Mouse (Mus musculus): ENCODE data around the gene Ptgr2. TPM values are rescaled to one million over a fixed set of nuclear protein-coding genes. Genes with fewer than 3 reads are reported as not detected.
"Not testable (repeated sequence)": the region's sequence is repeated elsewhere in the genome, so short reads cannot be mapped to it uniquely, and the experiment has no call there.

Ptgr2 gene
- polyA plus RNA-seq, 1 experiment from 2014 or later = 79.0 TPM

GRCm38 (mm10) chr12:84358699-84359098, 73.7 kb downstream of the Ptgr2 start:
- H3K27ac ChIP-seq (replicated peaks in 1 of 2; ENCODE audit: control insufficient read depth in 1 of 2, insufficient read depth in 1 of 2, low read depth in 2 of 2, low read length in 2 of 2); H3K4me3 ChIP-seq (ENCODE audit: control insufficient read depth in 1 of 2, insufficient read depth in 1 of 2, low read depth in 1 of 2, low read length in 2 of 2); H3K27me3 ChIP-seq (ENCODE audit: control insufficient read depth, insufficient read depth, low read length); H3K9me3 ChIP-seq (ENCODE audit: control insufficient read depth, low read length); H3K4me2 ChIP-seq (ENCODE audit: low read length); ATAC-seq (ENCODE audit: insufficient number of reproducible peaks, insufficient read depth, low FRiP score, low read depth); H3K9ac ChIP-seq (ENCODE audit: low read length): not testable (repeated sequence)
- 68% methylated on average over 2 of the region's 2 CpGs for WGBS
- Histone ChIP-seq H3K36me3 (ENCODE audit: control insufficient read depth, insufficient read depth, low read length) (peaks cover 38% of the 10 kb centered on the region), H3K4me1 (ENCODE audit: control insufficient read depth in 2 of 2, insufficient read depth in 2 of 2, low read length in 2 of 2) (peaks cover 0 to 22% of the 10 kb centered on the region in 2 experiments; a peak in 2 of 4 replicates)

GRCm38 (mm10) chr12:84361555-84362489, 76.8 kb downstream of the Ptgr2 start, which contains the start of the genes Coq6 and Fam161b:
Coq6 (plus strand) TSS chr12:84361657.
Fam161b (minus strand) TSS chr12:84361833.
- Histone ChIP-seq H3K27ac (replicated peaks in 1 of 2; ENCODE audit: control insufficient read depth in 1 of 2, insufficient read depth in 1 of 2, low read depth in 2 of 2, low read length in 2 of 2) (peak within 1 kb of the TSS; percentile 77 to 78), H3K36me3 (ENCODE audit: control insufficient read depth, insufficient read depth, low read length) (peaks cover 8% of the 10 kb centered on the region), H3K4me1 (ENCODE audit: control insufficient read depth in 2 of 2, insufficient read depth in 2 of 2, low read length in 2 of 2) (peaks cover 8 to 32% of the 10 kb centered on the region in 2 experiments), H3K9ac (ENCODE audit: low read length) (peak within 1 kb of the TSS; percentile 93), H3K4me3 (ENCODE audit: control insufficient read depth in 1 of 2, insufficient read depth in 1 of 2, low read depth in 1 of 2, low read length in 2 of 2) (peak within 1 kb of the TSS; percentile 91 to 99), H3K27me3 (ENCODE audit: control insufficient read depth, insufficient read depth, low read length) (no peaks in the 10 kb centered on the region), H3K4me2 (ENCODE audit: low read length) (peak within 1 kb of the TSS; percentile 93), H3K9me3 (ENCODE audit: control insufficient read depth, low read length) (no peaks in the 10 kb centered on the region)
- under 1% methylated on average over 51 of the region's 51 CpGs for WGBS
- ATAC-seq (ENCODE audit: insufficient number of reproducible peaks, insufficient read depth, low FRiP score, low read depth) = peak; percentile 96

- peak overlapping the region; percentile 93 for H3K9ac ChIP-seq (ENCODE audit: low read length)
- no peak for ATAC-seq (ENCODE audit: insufficient number of reproducible peaks, insufficient read depth, low FRiP score, low read depth)
- WGBS = 40% methylated on average over 2 of the region's 2 CpGs
- no peak overlapping the region for H3K27ac ChIP-seq (replicated peaks in 1 of 2; ENCODE audit: control insufficient read depth in 1 of 2, insufficient read depth in 1 of 2, low read depth in 2 of 2, low read length in 2 of 2)
- peaks cover 12% of the 10 kb centered on the region for H3K36me3 ChIP-seq (ENCODE audit: control insufficient read depth, insufficient read depth, low read length)
- no peaks in the 10 kb centered on the region for H3K27me3 ChIP-seq (ENCODE audit: control insufficient read depth, insufficient read depth, low read length)
- no peaks in the 10 kb centered on the region for H3K9me3 ChIP-seq (ENCODE audit: control insufficient read depth, low read length)
- peak overlapping the region in 1 of 2 experiments; percentile 91; a peak in 2 of 4 replicates for H3K4me3 ChIP-seq (ENCODE audit: control insufficient read depth in 1 of 2, insufficient read depth in 1 of 2, low read depth in 1 of 2, low read length in 2 of 2)
- peaks cover 8 to 32% of the 10 kb centered on the region in 2 experiments for H3K4me1 ChIP-seq (ENCODE audit: control insufficient read depth in 2 of 2, insufficient read depth in 2 of 2, low read length in 2 of 2)
- H3K4me2 ChIP-seq (ENCODE audit: low read length) = peak overlapping the region; percentile 93
Observed at GRCm38 (mm10) chr12:84362872-84363271, 77.8 kb downstream of the Ptgr2 start.

GRCm38 (mm10) chr12:84364291-84364690, 79.3 kb downstream of the Ptgr2 start:
- no peaks in the 10 kb centered on the region for H3K27me3 ChIP-seq (ENCODE audit: control insufficient read depth, insufficient read depth, low read length)
- H3K4me1 ChIP-seq (ENCODE audit: control insufficient read depth in 2 of 2, insufficient read depth in 2 of 2, low read length in 2 of 2) = peaks cover 8 to 32% of the 10 kb centered on the region in 2 experiments
- 0 out of 2 replicates have a peak overlapping the region, but pooled peaks have one; percentile 1 for H3K4me2 ChIP-seq (ENCODE audit: low read length)
- WGBS = 69% methylated on average over 9 of the region's 9 CpGs
- no peak overlapping the region for H3K4me3 ChIP-seq (ENCODE audit: control insufficient read depth in 1 of 2, insufficient read depth in 1 of 2, low read depth in 1 of 2, low read length in 2 of 2)
- H3K9ac ChIP-seq (ENCODE audit: low read length) = no peak overlapping the region
- no peak overlapping the region for H3K27ac ChIP-seq (replicated peaks in 1 of 2; ENCODE audit: control insufficient read depth in 1 of 2, insufficient read depth in 1 of 2, low read depth in 2 of 2, low read length in 2 of 2)
- no peak for ATAC-seq (ENCODE audit: insufficient number of reproducible peaks, insufficient read depth, low FRiP score, low read depth)
- peaks cover 26% of the 10 kb centered on the region for H3K36me3 ChIP-seq (ENCODE audit: control insufficient read depth, insufficient read depth, low read length)
- H3K9me3 ChIP-seq (ENCODE audit: control insufficient read depth, low read length) = no peaks in the 10 kb centered on the region

- Histone ChIP-seq H3K9ac (ENCODE audit: low read length) (no peak overlapping the region), H3K4me3 (ENCODE audit: control insufficient read depth in 1 of 2, insufficient read depth in 1 of 2, low read depth in 1 of 2, low read length in 2 of 2) (no peak overlapping the region), H3K4me2 (ENCODE audit: low read length) (no peak overlapping the region), H3K27ac (replicated peaks in 1 of 2; ENCODE audit: control insufficient read depth in 1 of 2, insufficient read depth in 1 of 2, low read depth in 2 of 2, low read length in 2 of 2) (no peak overlapping the region), H3K27me3 (ENCODE audit: control insufficient read depth, insufficient read depth, low read length) (no peaks in the 10 kb centered on the region), H3K4me1 (ENCODE audit: control insufficient read depth in 2 of 2, insufficient read depth in 2 of 2, low read length in 2 of 2) (peaks cover 8 to 28% of the 10 kb centered on the region in 2 experiments), H3K9me3 (ENCODE audit: control insufficient read depth, low read length) (no peaks in the 10 kb centered on the region), H3K36me3 (ENCODE audit: control insufficient read depth, insufficient read depth, low read length) (peaks cover 34% of the 10 kb centered on the region)
- no peak for ATAC-seq (ENCODE audit: insufficient number of reproducible peaks, insufficient read depth, low FRiP score, low read depth)
- 90% methylated on average over 6 of the region's 6 CpGs for WGBS
Observed at GRCm38 (mm10) chr12:84365137-84365536, 80.1 kb downstream of the Ptgr2 start.

Other genes with a start within 250 kb of the Ptgr2 start
- 0.30 and 0.32 TPM in 2 replicates for gene Acot4, start 246.9 kb upstream of the Ptgr2 start, polyA plus RNA-seq (2014; fragmentation: Nextera tagmentation; extraction: Ambion mirVana)
- gene Gm49366, start 246.3 kb upstream of the Ptgr2 start, polyA plus RNA-seq (2014; fragmentation: Nextera tagmentation; extraction: Ambion mirVana) = not detected in 2 replicates
- gene Acot3, start 233.1 kb upstream of the Ptgr2 start, polyA plus RNA-seq (2014; fragmentation: Nextera tagmentation; extraction: Ambion mirVana) = 0.72 and 1.0 TPM in 2 replicates
- gene Acot5, start 215.9 kb upstream of the Ptgr2 start, polyA plus RNA-seq (2014; fragmentation: Nextera tagmentation; extraction: Ambion mirVana) = not detected in 2 replicates
- gene Acot6, start 184.6 kb upstream of the Ptgr2 start, polyA plus RNA-seq (2014; fragmentation: Nextera tagmentation; extraction: Ambion mirVana) = 1.4 TPM in 2 replicates
- gene Dnal1, start 170.9 kb upstream of the Ptgr2 start, polyA plus RNA-seq (2014; fragmentation: Nextera tagmentation; extraction: Ambion mirVana) = 2.4 and 3.4 TPM in 2 replicates
- 0.43 and 0.68 TPM in 2 replicates for gene Pnma1, start 136.7 kb upstream of the Ptgr2 start, polyA plus RNA-seq (2014; fragmentation: Nextera tagmentation; extraction: Ambion mirVana)
- gene Elmsan1, start 66.4 kb upstream of the Ptgr2 start, polyA plus RNA-seq (2014; fragmentation: Nextera tagmentation; extraction: Ambion mirVana) = 7.1 and 7.4 TPM in 2 replicates
- gene Zfp410, start 31.6 kb downstream of the Ptgr2 start, polyA plus RNA-seq (2014; fragmentation: Nextera tagmentation; extraction: Ambion mirVana) = 53.1 and 55.4 TPM in 2 replicates
- 80.0 and 80.7 TPM in 2 replicates for gene Coq6, start 76.4 kb downstream of the Ptgr2 start, polyA plus RNA-seq (2014; fragmentation: Nextera tagmentation; extraction: Ambion mirVana)
- gene Fam161b, start 76.6 kb downstream of the Ptgr2 start, polyA plus RNA-seq (2014; fragmentation: Nextera tagmentation; extraction: Ambion mirVana) = 5.3 and 6.3 TPM in 2 replicates
- 33.2 and 37.9 TPM in 2 replicates for gene Entpd5, start 123.8 kb downstream of the Ptgr2 start, polyA plus RNA-seq (2014; fragmentation: Nextera tagmentation; extraction: Ambion mirVana)
- 1.7 and 1.8 TPM in 2 replicates for gene Bbof1, start 123.8 kb downstream of the Ptgr2 start, polyA plus RNA-seq (2014; fragmentation: Nextera tagmentation; extraction: Ambion mirVana)
- 19.1 and 20.3 TPM in 2 replicates for gene Rnf113a2, start 132.0 kb downstream of the Ptgr2 start, polyA plus RNA-seq (2014; fragmentation: Nextera tagmentation; extraction: Ambion mirVana)
- 60.5 and 62.6 TPM in 2 replicates for gene Aldh6a1, start 165.8 kb downstream of the Ptgr2 start, polyA plus RNA-seq (2014; fragmentation: Nextera tagmentation; extraction: Ambion mirVana)
- 14.2 and 14.7 TPM in 2 replicates for gene Lin52, start 166.2 kb downstream of the Ptgr2 start, polyA plus RNA-seq (2014; fragmentation: Nextera tagmentation; extraction: Ambion mirVana)

All from heart, embryonic 14.5 days (tissue).